Mouse (Mus musculus): ENCODE measurements around the gene Slamf7. TPM values are rescaled to one million over a fixed set of nuclear protein-coding genes. Genes with fewer than 3 reads are reported as not detected.
"Not testable (repeated sequence)": the region's sequence is repeated elsewhere in the genome, so short reads cannot be mapped to it uniquely, and the experiment has no call there.

The Slamf7 gene
- total RNA-seq (2021) = not detected
- long read RNA-seq, experiment 1 = 0 reads
- long read RNA-seq, experiment 2 = 0 reads

DNA sequence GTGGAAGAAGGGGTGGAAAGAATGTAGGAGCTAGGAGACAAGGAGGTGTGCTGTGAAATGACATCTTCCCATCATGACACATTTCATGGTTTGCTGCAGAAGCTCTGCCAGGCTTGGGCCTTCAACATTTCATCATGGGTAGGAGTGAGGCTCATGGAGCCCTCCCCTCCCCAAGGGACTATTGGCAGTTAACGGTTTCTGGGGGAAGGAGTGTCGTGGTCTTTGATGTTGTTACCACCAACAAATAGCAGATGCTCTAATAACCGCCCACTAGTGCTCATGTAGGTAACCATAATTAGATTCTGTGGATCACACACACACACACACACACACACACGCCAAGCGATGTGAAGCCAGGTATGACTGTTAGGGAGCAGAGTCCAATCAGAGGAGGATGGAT lies at the start of gene Slamf7:
Slamf7 (minus strand) TSS at position 302 of the 400 bp plus-strand sequence.
- no peak for DNase-seq

DNA sequence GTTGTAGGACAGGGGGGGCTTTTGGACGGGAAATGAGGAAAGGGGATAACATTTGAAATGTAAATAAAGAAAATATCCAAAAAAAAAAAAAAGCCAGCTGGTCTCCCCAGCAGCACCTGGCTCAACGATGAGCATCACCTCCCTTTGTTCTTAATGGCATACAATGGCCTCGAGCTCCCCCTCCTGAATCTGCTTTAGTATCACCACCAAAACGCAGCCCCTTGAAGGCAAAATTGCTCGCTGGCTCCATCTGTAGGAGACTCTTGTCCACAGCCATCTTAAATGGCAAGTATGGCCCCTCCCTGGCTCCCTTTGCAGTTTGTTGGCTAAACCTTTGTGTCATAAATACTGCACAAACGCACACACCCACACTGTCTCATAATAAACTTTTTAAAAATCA lies 46.1 kb upstream of the Slamf7 start:
- no peak for DNase-seq

DNA sequence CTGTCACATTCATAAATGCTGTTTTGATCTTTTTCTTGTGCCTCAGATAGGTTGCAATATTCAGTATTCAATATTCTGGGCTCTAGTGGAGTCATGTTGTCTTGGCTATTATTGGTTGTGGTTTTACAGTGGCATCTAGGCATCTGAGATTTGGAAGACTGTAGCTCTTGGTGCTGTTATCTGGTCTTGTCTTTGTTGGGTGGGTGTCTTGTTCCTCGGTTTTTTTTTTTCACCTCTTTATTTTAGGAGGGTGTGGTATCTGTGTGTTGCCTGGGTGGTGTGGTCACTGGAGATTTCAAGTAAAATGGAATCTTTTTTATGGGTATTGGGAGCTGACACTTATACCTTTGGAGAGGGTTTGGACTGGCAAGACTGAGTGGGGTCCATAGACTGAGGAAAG lies 41.1 kb upstream of the Slamf7 start:
- DNase-seq = no peak

DNA sequence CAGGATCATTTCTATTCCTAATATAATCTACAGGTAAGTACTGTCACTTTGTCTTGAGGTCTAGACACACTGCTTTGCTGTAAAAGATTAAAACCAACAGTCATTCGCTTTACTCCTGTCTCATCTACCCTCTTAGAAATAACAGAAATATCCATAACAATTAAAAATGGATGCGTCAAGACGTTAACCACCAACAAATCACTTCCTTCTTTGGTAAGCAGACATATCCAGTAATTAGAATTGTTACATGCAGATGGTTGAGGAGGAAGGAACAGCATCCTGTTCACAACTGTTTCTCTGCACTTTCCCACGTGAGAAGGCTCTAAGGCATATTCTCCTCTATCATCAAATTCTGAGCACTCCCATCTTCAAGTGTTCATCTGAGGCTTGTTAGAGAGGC lies 34.5 kb upstream of the Slamf7 start:
- DNase-seq = no peak

DNA sequence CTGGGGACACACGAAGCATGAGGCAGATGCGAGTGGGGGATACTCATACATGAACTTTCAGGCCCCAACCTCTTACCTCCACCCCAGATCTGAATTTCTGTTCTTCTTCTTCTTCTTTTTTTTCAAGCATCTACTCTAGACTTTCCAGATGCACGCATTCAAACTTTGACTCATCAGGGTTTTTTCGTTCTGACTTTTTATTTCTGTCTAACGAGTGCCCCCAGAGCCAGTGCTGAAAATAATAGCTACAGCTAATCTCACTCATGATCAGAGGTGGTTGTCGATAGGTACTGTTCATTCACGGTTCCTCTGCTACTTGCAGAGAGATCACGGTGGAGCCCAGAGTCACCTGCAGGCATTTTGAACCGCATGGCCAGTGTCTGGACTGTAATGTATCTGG lies 32.1 kb upstream of the Slamf7 start:
- DNase-seq = no peak

DNA sequence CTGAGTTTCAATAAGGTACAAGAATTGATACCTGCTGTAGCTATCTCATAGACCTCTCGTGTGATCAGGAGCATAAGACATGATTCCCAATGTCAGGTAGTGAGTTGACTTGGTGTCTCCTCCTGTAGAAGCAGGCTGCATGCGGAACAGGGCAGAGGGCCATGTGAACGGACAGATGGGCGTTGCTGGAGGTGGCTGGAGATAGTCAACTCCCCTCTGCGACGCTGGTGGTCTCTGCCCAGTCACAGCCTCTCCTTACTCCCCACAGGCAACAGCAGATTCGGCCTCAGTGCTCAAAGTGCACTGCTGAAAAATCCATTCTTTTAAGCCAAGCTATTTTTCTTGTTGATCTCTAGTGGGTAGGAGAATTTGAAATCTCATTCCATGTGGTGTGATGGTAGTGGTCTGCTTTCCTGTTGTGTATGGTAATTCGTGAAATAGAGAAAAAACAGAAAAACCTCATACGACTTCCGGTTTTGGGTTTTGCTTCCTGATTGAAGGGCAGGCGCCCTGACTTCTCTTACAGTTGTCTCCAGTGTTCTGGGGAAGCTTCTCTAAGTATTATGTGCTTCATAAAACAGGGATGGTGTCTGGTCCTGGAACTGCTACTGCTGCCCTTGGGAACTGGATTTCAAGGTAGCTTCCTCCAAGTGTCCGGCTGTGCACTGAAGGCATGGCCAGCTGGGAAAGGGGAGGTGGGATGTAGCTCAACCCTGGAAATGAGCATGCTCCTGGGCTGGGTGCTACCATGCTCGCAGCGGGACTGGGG lies 28.9 kb upstream of the Slamf7 start, which contains the start of gene Cd48:
Cd48 (plus strand) TSS at position 479 of the 769 bp plus-strand sequence.
- DNase-seq = no peak

DNA sequence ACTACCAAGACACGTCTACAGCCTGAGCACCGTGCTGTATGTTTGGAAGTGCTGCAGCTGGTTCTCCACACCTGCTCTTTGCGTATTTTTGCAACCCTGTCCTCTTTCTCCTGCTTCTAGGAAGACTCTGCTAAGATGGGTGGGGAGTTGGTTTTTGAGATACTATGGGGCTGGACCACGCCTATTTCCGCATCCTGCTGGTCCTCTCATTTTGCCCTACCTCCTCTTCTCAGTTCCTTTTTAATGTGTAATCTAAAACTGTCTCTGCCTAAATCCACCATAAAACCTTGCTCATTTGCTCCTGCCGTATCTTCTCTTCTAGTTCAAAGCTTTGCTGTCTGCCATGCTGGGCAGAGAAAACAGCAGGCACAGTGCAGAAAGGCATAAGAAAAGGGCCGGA lies 28.2 kb upstream of the Slamf7 start:
- no peak for DNase-seq

DNA sequence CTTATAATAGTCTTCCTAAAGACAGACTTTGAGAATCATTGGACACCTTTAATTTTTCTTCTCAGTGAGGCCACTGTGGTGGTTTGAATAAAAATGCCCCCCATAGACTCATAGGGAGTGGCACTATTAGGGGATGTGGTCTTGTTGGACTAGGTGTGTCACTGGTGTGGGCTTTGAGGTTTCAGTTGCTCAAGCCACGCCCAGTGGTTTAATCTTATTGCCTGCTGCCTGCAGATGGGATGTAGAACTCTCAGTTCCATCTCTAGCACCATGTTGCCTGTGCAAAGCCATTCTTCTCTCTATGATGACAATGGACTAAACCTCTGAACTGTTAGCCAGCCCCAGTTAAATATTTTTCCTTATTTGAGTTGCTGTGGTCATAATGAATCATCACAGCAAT lies 24.9 kb upstream of the Slamf7 start:
- DNase-seq = no peak

DNA sequence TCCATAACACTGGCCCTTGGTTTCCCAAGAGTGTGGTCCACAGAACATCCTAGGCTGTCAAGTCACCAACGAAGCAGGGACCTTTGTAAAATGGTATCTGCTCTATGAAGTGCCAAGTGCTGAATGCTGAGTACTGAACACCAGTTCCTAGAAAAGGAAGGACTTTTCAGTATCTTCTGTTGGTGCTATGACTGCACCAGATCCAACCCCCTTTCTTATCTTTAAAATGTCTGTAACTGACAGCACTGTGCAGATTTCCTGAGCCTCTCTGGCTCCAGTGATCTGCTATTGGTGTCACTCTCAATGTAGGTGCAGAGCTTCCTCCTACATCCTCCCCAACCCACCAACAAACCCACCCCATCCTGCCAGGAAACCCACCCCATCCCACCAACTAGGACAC lies 21.6 kb upstream of the Slamf7 start:
- no peak for DNase-seq

DNA sequence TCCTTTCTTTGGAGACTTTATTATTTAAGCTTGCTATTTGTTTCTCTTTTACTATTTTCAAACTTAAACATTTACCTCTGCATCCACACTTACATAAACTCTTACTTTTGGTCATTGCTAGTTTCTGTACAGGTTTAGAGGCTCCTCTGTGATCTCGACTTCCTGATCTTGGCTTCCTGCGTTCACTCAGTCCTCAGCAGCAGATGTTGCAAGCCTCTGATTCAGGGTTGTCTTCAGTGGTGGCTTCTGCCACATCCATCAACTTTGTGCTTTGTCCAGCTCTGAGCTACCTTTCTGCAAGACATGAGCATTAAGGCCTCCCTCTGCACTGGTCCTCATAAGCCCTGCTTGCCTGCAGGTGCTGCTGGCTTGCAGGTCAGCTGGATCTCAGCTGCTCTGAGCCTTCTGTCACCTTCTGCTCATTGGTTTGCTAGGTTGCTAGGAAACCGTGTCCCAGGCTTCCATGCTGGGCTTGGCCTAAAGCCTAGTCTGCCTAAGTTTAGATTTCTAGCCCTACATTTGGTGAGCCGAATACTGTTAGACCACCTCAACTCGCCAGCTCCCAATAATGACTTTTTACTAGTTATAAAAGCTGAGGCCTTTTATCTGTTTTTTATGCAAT lies 20.1 kb upstream of the Slamf7 start:
- no peak for DNase-seq

DNA sequence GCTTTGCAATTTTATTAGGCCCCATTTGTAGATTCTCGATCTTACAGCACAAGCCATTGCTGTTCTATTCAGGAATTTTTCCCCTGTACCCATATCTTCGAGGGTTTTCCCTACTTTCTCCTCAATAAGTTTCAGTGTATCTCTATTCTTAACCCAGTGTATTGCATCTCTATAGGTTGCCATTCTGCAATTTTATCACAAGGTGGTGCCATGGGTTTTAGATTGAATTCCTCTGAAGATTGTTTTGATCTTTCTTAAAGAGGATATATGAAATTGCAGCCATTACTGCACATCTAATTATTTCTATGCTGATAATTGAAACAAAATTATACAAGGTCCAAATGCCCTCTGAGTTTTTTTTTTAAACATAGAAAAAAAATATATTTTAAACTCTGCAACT lies 19.6 kb upstream of the Slamf7 start:
- DNase-seq = not testable (repeated sequence)

DNA sequence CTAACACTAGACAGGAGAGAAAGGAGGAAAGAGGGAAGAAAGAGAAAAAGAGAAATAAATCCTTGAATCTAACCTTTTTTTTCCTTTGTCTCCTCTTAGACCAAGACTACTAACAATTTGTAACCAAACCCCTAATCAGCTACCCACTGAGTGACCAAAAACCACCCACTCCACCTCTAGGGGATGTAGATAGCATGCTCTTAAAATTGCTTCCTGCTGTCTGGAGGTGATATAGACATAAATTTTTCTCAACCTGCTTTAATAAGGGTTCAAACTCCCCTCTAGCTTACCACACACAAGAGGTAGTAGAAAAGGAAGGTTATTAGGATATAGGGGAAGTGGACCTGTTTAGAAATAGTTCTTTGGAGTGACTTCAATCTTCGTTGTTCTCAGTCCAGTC lies 14.3 kb upstream of the Slamf7 start:
- no peak for DNase-seq

DNA sequence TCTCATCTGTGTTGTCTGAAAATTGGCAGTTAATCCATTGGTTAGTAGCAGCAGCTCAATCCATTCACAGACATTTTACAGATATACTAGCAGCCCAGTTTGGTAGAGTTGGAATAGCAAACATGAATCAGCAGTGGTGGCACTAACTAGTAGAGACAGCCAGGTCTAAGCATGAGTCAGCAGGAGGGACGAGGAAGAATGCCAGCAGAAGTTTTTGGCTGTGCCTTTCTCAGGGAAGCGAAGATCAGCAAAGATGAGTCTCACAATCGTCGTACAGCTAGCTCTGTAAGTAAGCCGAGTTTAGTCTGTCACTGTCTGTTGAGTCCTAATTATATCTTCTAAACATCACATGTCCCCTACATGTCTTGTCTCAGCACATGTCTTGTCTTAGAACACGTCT lies 13.5 kb upstream of the Slamf7 start:
- DNase-seq = no peak

DNA sequence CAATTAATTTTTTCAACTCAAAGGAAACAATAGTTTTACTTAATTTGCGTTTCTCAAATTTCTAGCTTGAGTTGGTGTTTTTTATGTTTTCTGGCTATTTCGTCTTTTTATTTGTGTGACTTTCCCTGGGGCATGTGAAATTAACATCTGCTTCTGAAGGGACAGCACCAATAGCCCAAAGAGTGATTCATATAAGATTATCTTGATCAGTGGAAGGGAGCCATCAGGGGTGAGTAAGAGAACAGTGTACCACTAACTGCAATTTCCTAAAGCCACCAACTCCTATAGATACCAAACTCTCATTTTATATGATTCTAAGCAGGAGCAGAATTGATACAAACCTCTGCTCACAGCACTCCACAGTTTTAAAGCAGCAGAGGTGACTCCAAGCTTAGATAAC lies 10.9 kb upstream of the Slamf7 start:
- no peak for DNase-seq

DNA sequence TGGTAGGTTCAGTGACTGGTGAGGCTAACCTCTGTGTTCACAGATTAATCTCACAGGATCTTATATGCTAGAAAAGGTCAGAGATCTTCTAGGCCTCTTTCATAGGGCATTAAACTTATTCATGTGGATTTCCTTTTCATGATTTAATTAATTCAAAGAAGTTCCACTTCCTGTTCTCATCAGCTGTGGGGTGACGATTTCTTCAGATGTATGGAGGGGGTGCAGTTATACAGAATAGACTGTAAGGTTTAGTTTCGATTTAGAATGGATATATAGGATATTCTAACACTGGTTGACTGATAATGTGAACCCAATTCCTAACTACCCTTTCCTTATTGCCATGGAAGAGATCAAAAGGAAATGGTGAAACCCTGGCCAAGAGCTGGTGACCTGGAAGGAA lies 8.6 kb upstream of the Slamf7 start:
- no peak for DNase-seq

DNA sequence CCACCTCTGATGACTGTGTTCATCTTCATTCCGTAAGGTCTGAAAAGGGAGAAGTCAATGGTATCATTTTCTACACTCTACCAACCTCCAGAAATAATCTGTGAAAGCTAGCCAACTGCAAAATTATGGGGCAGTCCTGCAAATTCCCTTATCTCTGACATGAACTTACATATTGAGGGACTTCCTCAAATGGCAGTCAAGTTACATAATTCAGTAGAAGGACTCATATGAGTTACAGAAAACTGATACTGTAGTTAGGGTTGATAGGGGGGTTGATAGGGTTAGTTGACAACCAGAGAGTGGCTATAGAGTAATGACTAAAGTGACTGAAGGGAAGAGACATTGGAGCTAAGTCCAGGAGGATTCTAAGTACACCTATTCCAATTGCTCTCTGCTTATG lies 7.6 kb upstream of the Slamf7 start:
- DNase-seq = no peak

DNA sequence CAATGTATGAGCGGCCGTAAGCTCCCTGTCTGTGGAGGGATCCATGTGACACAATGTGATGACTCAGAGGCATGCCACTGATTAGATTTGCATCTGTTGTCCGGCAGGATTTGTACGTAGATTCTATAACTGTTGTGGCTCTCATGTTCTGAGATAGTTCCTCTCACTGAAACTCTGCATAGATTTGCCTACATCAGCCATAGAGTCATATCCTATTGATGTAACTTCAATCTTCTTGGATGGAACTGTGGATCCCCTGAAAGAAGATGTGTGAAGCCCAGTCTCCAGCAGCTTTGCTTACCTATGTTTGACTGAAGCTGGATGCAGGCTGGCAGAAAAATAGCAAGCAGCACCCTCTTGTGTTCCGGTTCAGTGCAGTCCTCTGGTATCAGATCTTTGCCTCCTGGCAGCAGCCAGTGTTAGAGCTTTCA lies 5.7 kb upstream of the Slamf7 start:
- DNase-seq = no peak

DNA sequence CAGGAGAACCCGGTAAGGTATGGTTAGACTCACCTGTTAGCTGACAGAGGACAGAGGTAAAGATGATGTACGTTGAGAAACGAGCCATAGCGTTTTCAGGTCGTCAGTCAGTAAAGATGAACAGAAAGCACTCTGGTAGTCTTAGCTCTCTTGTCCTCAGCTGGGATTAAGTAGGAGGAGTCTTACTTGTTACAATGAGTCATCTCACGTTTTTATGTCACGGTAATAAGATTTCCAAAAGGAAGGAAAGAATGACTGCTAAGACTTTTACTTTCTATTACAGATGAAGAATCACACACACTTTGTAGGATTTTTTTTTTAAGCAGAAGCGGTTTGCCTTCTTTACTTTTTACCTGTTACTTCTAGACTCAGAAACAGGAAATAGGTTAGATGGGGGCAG lies 4.0 kb downstream of the Slamf7 start:
- no peak for DNase-seq

DNA sequence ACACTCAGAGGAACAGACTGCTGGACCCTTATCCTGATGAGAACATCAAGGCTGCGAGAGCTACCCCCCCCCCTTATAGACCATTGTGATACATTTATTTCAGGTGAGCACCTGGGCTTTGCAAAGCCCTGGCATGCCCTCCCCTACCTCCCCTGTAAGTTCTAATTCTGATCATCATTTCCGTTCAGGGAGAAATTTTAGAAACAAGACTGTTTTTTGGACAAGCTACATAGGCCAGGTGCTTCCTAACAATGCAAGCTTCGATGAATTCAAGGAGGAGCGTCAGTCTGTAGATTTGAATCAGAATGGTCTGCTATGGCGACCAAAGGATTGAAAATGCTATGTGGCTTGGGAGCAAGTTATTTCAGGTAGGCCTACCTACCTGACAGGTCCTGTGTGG lies 5.1 kb downstream of the Slamf7 start:
- DNase-seq = no peak

DNA sequence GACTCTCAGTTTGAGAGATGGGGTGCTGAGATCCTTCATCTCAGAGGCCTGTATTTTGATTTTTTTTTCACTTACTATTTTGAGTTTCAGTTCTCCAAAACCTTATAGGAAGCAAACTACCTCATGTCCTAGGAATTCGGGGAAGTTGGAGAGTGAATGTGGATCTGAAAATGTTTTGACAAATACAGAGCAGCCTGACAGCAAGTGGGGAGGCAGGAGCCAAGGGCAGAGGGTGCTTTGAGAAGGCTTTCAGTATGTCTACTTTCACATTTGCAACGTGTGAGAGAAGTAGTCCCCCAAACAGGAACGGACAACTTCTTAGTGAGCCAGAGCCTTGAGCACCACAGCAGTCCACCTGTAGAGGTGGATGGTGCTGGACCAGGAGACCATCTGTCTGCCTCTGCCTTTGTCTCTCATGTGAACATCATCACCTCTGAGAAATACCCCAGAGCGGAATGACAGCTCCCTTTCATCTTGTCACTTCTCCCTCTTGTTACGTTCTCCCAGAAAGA lies 6.3 kb downstream of the Slamf7 start:
- no peak for DNase-seq

DNA sequence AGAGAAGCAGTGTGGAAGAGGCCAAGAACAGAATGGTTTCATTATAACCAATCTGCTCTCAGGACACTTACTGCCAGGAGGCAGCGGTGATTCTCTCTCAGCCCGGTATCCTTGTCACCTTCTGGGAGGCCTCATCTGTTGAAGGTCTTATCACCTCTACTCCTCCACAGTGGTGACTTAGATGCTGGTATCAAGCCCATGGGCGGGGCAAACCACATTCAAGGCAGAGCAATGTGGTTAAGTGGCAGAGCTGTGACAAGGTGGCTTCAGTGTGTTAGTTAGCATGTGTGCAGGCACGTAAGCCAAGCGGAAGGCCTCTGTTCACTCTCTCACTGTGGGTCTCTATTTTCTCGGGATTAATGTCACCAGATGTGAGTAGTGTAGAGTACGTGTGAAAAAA lies 9.2 kb downstream of the Slamf7 start:
- no peak for DNase-seq

DNA sequence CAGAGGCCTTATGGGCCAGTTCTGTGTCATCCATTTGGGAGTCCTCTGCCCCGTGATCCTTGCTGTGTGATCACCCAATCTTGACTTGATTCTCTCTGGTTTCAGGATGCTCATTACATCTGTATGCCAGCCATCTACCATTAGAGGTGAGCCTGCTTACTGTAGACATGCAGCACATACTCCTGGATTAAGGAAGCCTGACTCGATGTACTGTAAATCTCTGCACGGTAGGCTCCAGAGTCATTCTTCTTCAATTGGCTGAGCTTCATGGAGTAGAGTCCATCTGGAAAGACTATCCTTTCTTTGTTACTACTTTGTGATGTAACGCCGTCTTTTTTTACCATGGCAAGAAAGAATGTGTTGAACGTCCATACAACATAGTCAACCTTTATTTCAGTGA lies 12.0 kb downstream of the Slamf7 start:
- DNase-seq = no peak

DNA sequence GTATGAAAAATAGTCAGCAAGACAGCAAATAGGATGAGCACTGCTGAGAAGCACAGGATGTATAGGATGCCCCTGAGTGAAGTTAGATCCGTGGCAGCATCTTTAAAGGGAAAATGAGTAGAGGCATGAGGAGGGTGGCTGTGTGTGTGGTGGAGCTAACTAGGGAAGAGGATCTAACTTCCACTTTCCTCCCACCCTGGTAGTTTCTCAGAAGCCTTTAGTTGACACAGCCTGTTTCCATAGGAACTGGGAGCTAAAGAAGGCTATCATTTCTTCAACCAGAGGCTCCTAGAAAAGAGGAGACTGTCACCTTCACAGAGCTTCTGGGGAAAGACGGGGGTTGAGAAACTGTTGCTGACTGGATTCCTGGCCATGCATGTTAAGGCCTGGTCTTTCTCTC lies 14.1 kb downstream of the Slamf7 start:
- DNase-seq = no peak

DNA sequence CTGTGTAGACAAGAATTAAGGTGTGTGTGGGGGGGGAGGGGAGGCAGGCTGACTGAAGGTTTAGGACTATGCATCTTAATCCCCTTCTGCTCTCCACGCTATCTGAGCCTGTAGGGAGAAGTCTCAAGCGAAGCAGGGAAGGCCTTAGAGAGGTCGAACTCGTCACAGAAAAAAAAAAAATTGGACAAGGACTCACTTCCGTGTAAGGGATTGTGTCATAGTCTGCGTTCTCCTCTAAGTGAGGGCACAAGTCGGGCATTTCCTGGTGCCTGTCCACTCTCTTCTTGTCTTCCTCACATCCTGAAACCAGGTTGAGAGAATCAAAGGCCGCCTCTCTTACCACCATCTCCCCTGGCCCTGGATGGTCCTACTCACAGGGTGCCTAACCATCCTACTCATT lies 15.7 kb downstream of the Slamf7 start:
- DNase-seq = no peak
